Mouse (Mus musculus): Measurements from ENCODE around the gene Mindy4. TPM values are rescaled to one million over a fixed set of nuclear protein-coding genes. Genes with fewer than 3 reads are reported as not detected.

The Mindy4 gene
- polyA plus RNA-seq, 1 experiment from 2014 or later = 15.0 TPM

GRCm38 (mm10) chr6:55288007-55288602 lies 84.9 kb downstream of the Mindy4 start:
- no peaks in the 10 kb centered on the region for H3K27me3 ChIP-seq
- H3K4me2 ChIP-seq = no peak overlapping the region
- 90% methylated on average over 5 of the region's 5 CpGs for WGBS
- no peak overlapping the region for H3K27ac ChIP-seq
- ATAC-seq = no peak
- H3K9ac ChIP-seq = no peak overlapping the region
- no peak overlapping the region for H3K4me3 ChIP-seq
- H3K4me1 ChIP-seq = no peaks in the 10 kb centered on the region
- H3K9me3 ChIP-seq (replicated peaks) = 0 out of 2 replicates have a peak, but pooled peaks cover 3% of the 10 kb centered on the region
- H3K36me3 ChIP-seq (ENCODE audit: poor library complexity, severe bottlenecking) = peaks cover 14% of the 10 kb centered on the region

GRCm38 (mm10) chr6:55294549-55295131 lies 91.5 kb downstream of the Mindy4 start:
- 73% methylated on average over 19 of the region's 19 CpGs for WGBS
- no peak for ATAC-seq
- Histone ChIP-seq H3K9me3 (replicated peaks) (no peaks in the 10 kb centered on the region), H3K36me3 (ENCODE audit: poor library complexity, severe bottlenecking) (peaks cover 34% of the 10 kb centered on the region), H3K4me3 (no peak overlapping the region), H3K9ac (no peak overlapping the region), H3K4me2 (no peak overlapping the region), H3K27me3 (no peaks in the 10 kb centered on the region), H3K27ac (no peak overlapping the region), H3K4me1 (no peaks in the 10 kb centered on the region)

- H3K4me3 ChIP-seq = no peak overlapping the region
- no peak overlapping the region for H3K9ac ChIP-seq
- no peaks in the 10 kb centered on the region for H3K4me1 ChIP-seq
Measured at GRCm38 (mm10) chr6:55295325-55295724, 92.1 kb downstream of the Mindy4 start.

GRCm38 (mm10) chr6:55299482-55299881 lies 96.3 kb downstream of the Mindy4 start:
- Histone ChIP-seq H3K4me3 (no peak overlapping the region), H3K27ac (no peak overlapping the region), H3K9ac (no peak overlapping the region), H3K4me1 (no peaks in the 10 kb centered on the region), H3K27me3 (no peaks in the 10 kb centered on the region), H3K4me2 (no peak overlapping the region), H3K36me3 (ENCODE audit: poor library complexity, severe bottlenecking) (peaks cover 55% of the 10 kb centered on the region), H3K9me3 (replicated peaks) (no peaks in the 10 kb centered on the region)
- no peak for ATAC-seq
- WGBS = 87% methylated on average over 8 of the region's 8 CpGs

More at GRCm38 (mm10) chr6:55295325-55295724, 92.1 kb downstream of the Mindy4 start:
- Histone ChIP-seq H3K4me2 (no peak overlapping the region), H3K27me3 (no peaks in the 10 kb centered on the region), H3K27ac (no peak overlapping the region), H3K9me3 (replicated peaks) (no peaks in the 10 kb centered on the region), H3K36me3 (ENCODE audit: poor library complexity, severe bottlenecking) (peaks cover 37% of the 10 kb centered on the region)
- 100% methylated on average over 1 of the region's 1 CpGs for WGBS
- no peak for ATAC-seq

- no peaks in the 10 kb centered on the region for H3K4me1 ChIP-seq
- 91% methylated on average over 2 of the region's 2 CpGs for WGBS
- H3K9ac ChIP-seq = no peak overlapping the region
- H3K9me3 ChIP-seq (replicated peaks) = no peaks in the 10 kb centered on the region
- H3K27ac ChIP-seq = no peak overlapping the region
- ATAC-seq = no peak
- H3K4me2 ChIP-seq = no peak overlapping the region
- peaks cover 55% of the 10 kb centered on the region for H3K36me3 ChIP-seq (ENCODE audit: poor library complexity, severe bottlenecking)
- no peaks in the 10 kb centered on the region for H3K27me3 ChIP-seq
- no peak overlapping the region for H3K4me3 ChIP-seq
Measured at GRCm38 (mm10) chr6:55299917-55300316, 96.7 kb downstream of the Mindy4 start.

GRCm38 (mm10) chr6:55300704-55301103 lies 97.5 kb downstream of the Mindy4 start:
- Histone ChIP-seq H3K36me3 (ENCODE audit: poor library complexity, severe bottlenecking) (peaks cover 51% of the 10 kb centered on the region), H3K4me2 (no peak overlapping the region), H3K9me3 (replicated peaks) (no peaks in the 10 kb centered on the region), H3K27ac (no peak overlapping the region), H3K27me3 (no peaks in the 10 kb centered on the region), H3K4me1 (no peaks in the 10 kb centered on the region), H3K9ac (no peak overlapping the region), H3K4me3 (no peak overlapping the region)
- ATAC-seq = no peak
- 89% methylated on average over 11 of the region's 11 CpGs for WGBS

GRCm38 (mm10) chr6:55310179-55310578 lies 107.0 kb downstream of the Mindy4 start:
- Histone ChIP-seq H3K4me1 (no peaks in the 10 kb centered on the region), H3K36me3 (ENCODE audit: poor library complexity, severe bottlenecking) (peaks cover 32% of the 10 kb centered on the region), H3K27ac (no peak overlapping the region), H3K9ac (no peak overlapping the region), H3K27me3 (no peaks in the 10 kb centered on the region), H3K4me2 (no peak overlapping the region), H3K4me3 (no peak overlapping the region), H3K9me3 (replicated peaks) (no peaks in the 10 kb centered on the region)
- WGBS = 60% methylated on average over 2 of the region's 2 CpGs
- ATAC-seq = no peak

GRCm38 (mm10) chr6:55311962-55312361 lies 108.8 kb downstream of the Mindy4 start:
- H3K27ac ChIP-seq = no peak overlapping the region
- H3K9me3 ChIP-seq (replicated peaks) = no peaks in the 10 kb centered on the region
- H3K27me3 ChIP-seq = no peaks in the 10 kb centered on the region
- no peak for ATAC-seq
- 71% methylated on average over 5 of the region's 5 CpGs for WGBS
- H3K4me2 ChIP-seq = no peak overlapping the region
- no peak overlapping the region for H3K9ac ChIP-seq
- H3K36me3 ChIP-seq (ENCODE audit: poor library complexity, severe bottlenecking) = peaks cover 32% of the 10 kb centered on the region
- no peaks in the 10 kb centered on the region for H3K4me1 ChIP-seq
- H3K4me3 ChIP-seq = no peak overlapping the region

- H3K27me3 ChIP-seq = no peaks in the 10 kb centered on the region
- peaks cover 33% of the 10 kb centered on the region for H3K36me3 ChIP-seq (ENCODE audit: poor library complexity, severe bottlenecking)
- 94% methylated on average over 4 of the region's 4 CpGs for WGBS
- no peaks in the 10 kb centered on the region for H3K9me3 ChIP-seq (replicated peaks)
- H3K9ac ChIP-seq = no peak overlapping the region
- no peaks in the 10 kb centered on the region for H3K4me1 ChIP-seq
- H3K4me3 ChIP-seq = no peak overlapping the region
- no peak overlapping the region for H3K27ac ChIP-seq
- no peak for ATAC-seq
- H3K4me2 ChIP-seq = no peak overlapping the region
Measured at GRCm38 (mm10) chr6:55313893-55314292, 110.7 kb downstream of the Mindy4 start.

- ATAC-seq = no peak
- no peak overlapping the region for H3K4me2 ChIP-seq
- WGBS = 92% methylated on average over 8 of the region's 8 CpGs
Measured at GRCm38 (mm10) chr6:55314628-55315027, 111.4 kb downstream of the Mindy4 start.

GRCm38 (mm10) chr6:55318597-55318996 lies 115.4 kb downstream of the Mindy4 start:
- Histone ChIP-seq H3K9ac (no peak overlapping the region), H3K27ac (no peak overlapping the region), H3K4me3 (no peak overlapping the region), H3K9me3 (replicated peaks) (no peaks in the 10 kb centered on the region), H3K4me1 (no peaks in the 10 kb centered on the region), H3K4me2 (no peak overlapping the region), H3K36me3 (ENCODE audit: poor library complexity, severe bottlenecking) (peaks cover 7% of the 10 kb centered on the region; the same call in 1 of the 2 replicates), H3K27me3 (no peaks in the 10 kb centered on the region)
- 91% methylated on average over 3 of the region's 3 CpGs for WGBS
- ATAC-seq = no peak

More at GRCm38 (mm10) chr6:55314628-55315027, 111.4 kb downstream of the Mindy4 start:
- Histone ChIP-seq H3K36me3 (ENCODE audit: poor library complexity, severe bottlenecking) (peaks cover 27% of the 10 kb centered on the region), H3K27ac (no peak overlapping the region), H3K4me1 (no peaks in the 10 kb centered on the region), H3K4me3 (no peak overlapping the region), H3K27me3 (no peaks in the 10 kb centered on the region), H3K9me3 (replicated peaks) (no peaks in the 10 kb centered on the region), H3K9ac (no peak overlapping the region)

GRCm38 (mm10) chr6:55319585-55320551 lies 116.7 kb downstream of the Mindy4 start:
- no peaks in the 10 kb centered on the region for H3K9me3 ChIP-seq (replicated peaks)
- no peaks in the 10 kb centered on the region for H3K27me3 ChIP-seq
- no peak for ATAC-seq
- H3K4me3 ChIP-seq = no peak overlapping the region
- WGBS = 82% methylated on average over 14 of the region's 14 CpGs
- H3K4me2 ChIP-seq = no peak overlapping the region
- peaks cover 7% of the 10 kb centered on the region; the same call in 1 of the 2 replicates for H3K36me3 ChIP-seq (ENCODE audit: poor library complexity, severe bottlenecking)
- H3K4me1 ChIP-seq = no peaks in the 10 kb centered on the region
- no peak overlapping the region for H3K27ac ChIP-seq
- no peak overlapping the region for H3K9ac ChIP-seq
